Mouse (Mus musculus) kidney, postnatal 14 days (tissue): ENCODE measurements around the gene Rsl24d1.
"Not testable (repeated sequence)": the region's sequence is repeated elsewhere in the genome, so short reads cannot be mapped to it uniquely, and the experiment has no call there.

ENCODE experiments used
- DNase-seq: peaks from one replicate; pipeline ENCODE4 v3.0.0; 2022; ENCODE audit warnings: mixed read lengths

Gene Rsl24d1

GRCm38 (mm10) chr9:73103159-73103879, 9.9 kb upstream of the Rsl24d1 start:
- peak; percentile 38 for DNase-seq

DNA sequence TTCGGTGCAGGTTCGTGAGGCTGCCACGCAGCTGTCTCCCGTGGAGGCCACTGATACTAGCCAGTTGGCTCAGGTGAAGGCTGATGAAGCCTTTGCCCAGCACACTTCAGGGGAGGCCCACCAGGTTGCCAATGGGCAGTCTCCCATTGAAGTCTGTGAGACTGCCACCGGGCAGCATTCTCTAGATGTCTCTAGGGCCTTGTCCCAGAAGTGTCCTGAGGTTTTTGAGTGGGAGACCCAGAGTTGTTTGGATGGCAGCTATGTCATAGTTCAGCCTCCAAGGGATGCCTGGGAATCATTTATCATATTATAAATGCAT, 9.4 kb upstream of the Rsl24d1 start:
- DNase-seq: no peak

GRCm38 (mm10) chr9:73105141-73105540, 8.1 kb upstream of the Rsl24d1 start:
- DNase-seq: no peak

- DNase-seq: peak; percentile 21
These were observed 7.5 kb upstream of the Rsl24d1 start for GRCm38 (mm10) chr9:73105771-73106170.

DNA sequence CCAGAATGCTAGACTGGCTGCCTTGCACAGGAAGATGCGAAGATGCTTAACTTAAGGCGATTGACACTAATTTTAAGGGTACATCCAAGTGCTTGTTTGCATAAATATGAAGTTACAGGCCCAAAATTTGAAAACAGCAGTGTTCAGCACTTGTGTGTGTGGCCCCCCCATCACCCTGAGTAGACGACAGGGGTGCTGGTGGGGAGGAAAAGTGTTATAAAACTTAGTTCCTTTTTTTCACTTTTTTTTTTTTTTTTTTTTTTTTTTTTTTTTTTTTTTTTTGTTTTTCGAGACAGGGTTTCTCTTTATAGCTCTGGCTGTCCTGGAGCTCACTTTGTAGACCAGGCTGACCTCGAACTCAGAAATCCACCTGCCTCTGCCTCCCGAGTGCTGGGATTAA, 3.5 kb downstream of the Rsl24d1 start:
- not testable (repeated sequence) for DNase-seq

- no peak for DNase-seq
These were observed 4.8 kb downstream of the Rsl24d1 start for GRCm38 (mm10) chr9:73118012-73118411.

DNA sequence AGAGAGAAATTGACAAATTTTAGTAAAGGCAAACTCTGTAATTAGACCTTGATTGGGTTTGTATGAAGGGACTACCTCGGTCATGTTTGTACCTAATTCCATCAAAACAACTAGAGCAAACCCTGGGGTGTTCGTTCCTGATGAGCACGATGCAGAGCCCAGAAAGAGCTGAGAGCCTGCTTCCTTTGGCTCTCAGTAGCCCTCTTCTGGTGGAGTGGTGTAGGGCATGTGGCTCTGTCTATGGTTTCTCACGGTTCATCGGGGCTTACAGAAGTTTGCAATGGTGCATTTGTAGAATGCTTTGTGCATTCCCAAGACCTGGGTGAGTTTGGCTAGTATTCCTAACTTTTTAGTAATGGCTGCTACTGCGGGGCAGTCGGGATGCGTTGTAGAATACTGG, 8.5 kb downstream of the Rsl24d1 start:
- DNase-seq: peak; percentile 14

DNA sequence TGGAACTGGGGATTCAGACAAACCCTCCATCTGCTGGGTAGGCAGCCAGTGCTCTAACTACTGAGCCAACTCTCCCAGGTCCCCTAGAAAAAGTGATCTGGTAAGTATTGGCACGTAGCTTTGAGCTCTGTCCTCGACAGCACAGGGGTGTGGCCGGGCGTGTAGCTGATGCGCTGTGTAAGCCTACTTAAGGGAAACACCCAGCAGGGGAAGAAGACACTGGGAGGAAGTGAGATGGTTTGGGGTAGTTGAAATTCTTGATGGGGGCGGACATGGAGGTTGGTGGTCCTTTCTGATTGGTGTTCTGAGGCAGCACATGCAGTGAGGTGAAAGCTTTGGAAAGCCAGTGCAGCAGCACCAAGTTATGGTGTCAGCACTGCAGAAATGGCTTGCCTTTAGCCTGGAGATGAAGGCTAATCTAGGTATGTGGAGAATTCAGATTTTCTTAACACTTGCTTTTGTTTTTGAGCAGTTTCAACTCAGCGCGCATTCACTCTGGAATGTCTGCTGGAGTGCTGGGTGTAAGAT, 11.9 kb downstream of the Rsl24d1 start:
- DNase-seq: no peak

GRCm38 (mm10) chr9:73127457-73127856, 14.2 kb downstream of the Rsl24d1 start:
- DNase-seq: no peak

GRCm38 (mm10) chr9:73129875-73130274, 16.6 kb downstream of the Rsl24d1 start:
- no peak for DNase-seq

DNA sequence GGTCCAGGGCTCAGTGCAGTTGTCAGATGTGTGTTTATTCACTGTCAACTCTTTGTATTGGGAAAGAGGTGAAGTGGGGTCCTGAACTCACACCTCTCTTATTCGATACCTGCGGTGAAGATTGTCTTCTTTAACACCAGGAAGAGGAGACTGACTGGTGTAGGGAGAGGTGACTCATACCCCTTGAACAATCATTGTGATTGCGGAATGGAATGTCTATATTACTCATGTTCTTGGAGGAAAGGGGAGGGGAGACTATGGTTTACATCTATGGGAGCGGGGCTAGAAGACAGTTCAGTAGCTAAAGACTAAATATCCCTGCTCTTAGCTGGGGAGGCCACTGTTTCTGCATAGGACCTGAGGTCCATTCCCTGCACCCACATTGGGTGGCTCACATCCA, 17.3 kb downstream of the Rsl24d1 start:
- no peak for DNase-seq

- no peak for DNase-seq
These were observed 24.2 kb downstream of the Rsl24d1 start for GRCm38 (mm10) chr9:73137341-73137886.

GRCm38 (mm10) chr9:73154347-73154746, 41.1 kb downstream of the Rsl24d1 start:
- no peak for DNase-seq

GRCm38 (mm10) chr9:73157968-73158367, 44.7 kb downstream of the Rsl24d1 start:
- DNase-seq: no peak

- peak; percentile 25 for DNase-seq
These were observed 46.0 kb downstream of the Rsl24d1 start for GRCm38 (mm10) chr9:73159265-73159664.

DNA sequence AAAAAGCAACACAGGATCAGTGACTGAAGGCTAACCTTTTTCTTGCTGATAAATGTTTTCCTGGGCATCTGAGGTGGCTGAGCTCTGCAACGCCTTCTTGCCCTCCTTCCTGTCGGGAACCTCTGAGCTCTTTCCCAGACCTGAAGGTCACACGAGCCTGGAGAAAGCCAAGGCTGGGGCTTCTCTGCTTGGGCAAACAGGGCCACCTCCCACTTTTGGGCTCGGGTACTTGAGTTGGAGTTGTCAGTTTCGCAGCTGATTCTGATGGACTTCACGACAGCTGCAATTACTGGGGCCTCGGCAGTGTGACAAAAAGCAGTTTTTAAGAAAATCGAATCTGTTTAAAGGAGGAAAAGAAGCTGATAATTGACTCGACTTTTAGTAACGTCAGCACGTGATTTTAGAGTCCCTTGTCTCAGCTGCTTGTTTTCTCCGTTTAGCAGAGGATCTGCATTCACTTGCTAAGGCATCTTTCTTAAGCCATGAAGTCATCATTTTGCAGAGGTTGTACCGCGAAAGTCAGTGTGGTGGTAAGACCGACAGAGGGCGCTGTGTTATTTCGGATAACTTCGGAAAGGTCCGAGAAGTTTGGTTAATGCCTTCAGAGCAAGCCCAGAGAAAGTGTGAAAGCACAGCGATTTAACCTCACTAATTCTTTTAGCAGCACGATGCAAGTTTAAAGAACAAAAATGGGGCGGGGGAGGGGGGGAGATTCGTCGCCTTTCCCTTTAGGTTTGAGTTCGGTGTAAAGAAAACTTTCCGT, 49.5 kb downstream of the Rsl24d1 start:
- DNase-seq: peak; percentile 80

GRCm38 (mm10) chr9:73165631-73166030, 52.4 kb downstream of the Rsl24d1 start:
- no peak for DNase-seq
